Mouse (Mus musculus) liver, embryonic 14.5 days (tissue): ENCODE results near the gene Trir. TPM values are rescaled to one million over a fixed set of nuclear protein-coding genes. Genes with fewer than 3 reads are reported as not detected.

Experiments used
- ATAC-seq: fragments of 200-750 bp; cut with Nextera tagmentation; 2 replicates; pipeline ENCODE4 v1.8.0; 2017; ENCODE audit warnings: moderate number of reproducible peaks, mild to moderate bottlenecking, moderate library complexity; ENCODE audit not compliant: insufficient read depth
- DNase-seq, 3 experiments: peaks; one replicate each; pipeline ENCODE4 v3.0.0-alpha.2; 2012 to 2013; ENCODE audit warnings: low read depth in 3 of 3, low spot score in 3 of 3
- H3K27ac ChIP-seq: fragments of 300-500 bp; sonication (generic); 2 replicates; pipeline ENCODE4 v1.5.1; 2014; ENCODE audit warnings: moderate library complexity, mild to moderate bottlenecking, control low read depth, inconsistent platforms
- H3K27me3 ChIP-seq: fragments of 300-500 bp; sonication (generic); 2 replicates; pipeline ENCODE4 v1.6.1; 2014; ENCODE audit warnings: mild to moderate bottlenecking, low read length, moderate library complexity; ENCODE audit not compliant: control insufficient read depth, insufficient read depth
- H3K36me3 ChIP-seq: fragments of 300-500 bp; sonication (generic); replicated peaks from 2 replicates; pipeline ENCODE4 v1.6.1; 2014; ENCODE audit warnings: low read depth; ENCODE audit not compliant: control insufficient read depth, insufficient read depth
- H3K4me1 ChIP-seq, 2 experiments: fragments of 200-500 bp in 1 of 2; fragments of 300-500 bp in 1 of 2; sonication (generic) in 1 of 2; replicated peaks; 2 replicates each; pipeline ENCODE4 v1.6.1; 2012 to 2014; ENCODE audit warnings: antibody characterized with exemption in 1 of 2, inconsistent platforms in 1 of 2, low read length in 1 of 2; ENCODE audit not compliant: control insufficient read depth in 2 of 2, insufficient read depth in 2 of 2
- H3K4me2 ChIP-seq: fragments of 300-500 bp; sonication (generic); 2 replicates; pipeline ENCODE4 v1.6.1; 2014; ENCODE audit warnings: low read depth, mild to moderate bottlenecking, control low read depth, moderate library complexity
- H3K4me3 ChIP-seq, 2 experiments: fragments of 200-500 bp in 1 of 2; fragments of 300-500 bp in 1 of 2; sonication (generic) in 1 of 2; 2 replicates each; pipeline ENCODE4 v1.5.1; 2012 to 2014; ENCODE audit warnings: low read depth in 2 of 2, low read length in 2 of 2, mild to moderate bottlenecking in 2 of 2, control low read depth in 1 of 2, inconsistent platforms in 1 of 2, moderate library complexity in 1 of 2; ENCODE audit not compliant: insufficient read depth in 1 of 2
- H3K9ac ChIP-seq: fragments of 300-500 bp; sonication (generic); replicated peaks from 2 replicates; pipeline ENCODE4 v1.6.1; 2014; ENCODE audit warnings: mild to moderate bottlenecking, control low read depth, moderate library complexity
- H3K9me3 ChIP-seq: fragments of 300-500 bp; sonication (generic); 2 replicates; pipeline ENCODE4 v1.6.1; 2016; ENCODE audit warnings: low read length, mixed read lengths; ENCODE audit not compliant: control insufficient read depth
- CTCF ChIP-seq: IDR thresholded peaks from 2 replicates; pipeline ENCODE4 v1.5.1; 2016; ENCODE audit warnings: antibody characterized with exemption, low read depth, control low read depth
- EP300 ChIP-seq: IDR thresholded peaks from 2 replicates; pipeline ENCODE4 v1.6.1; 2016; ENCODE audit warnings: antibody characterized with exemption, low read depth
- WGBS: fragments of 180-500 bp; shearing (Covaris S2); extraction: QIAGEN DNeasy Blood & Tissue Kit; methylation state at CpG from one replicate; pipeline ENCODE4 v1.1.7; 2014; ENCODE audit not compliant: insufficient replicate concordance; 5-methylcytosine and 5-hydroxymethylcytosine counted together
- polyA plus RNA-seq, 2 experiments: library from polyadenylated mRNA; depleted of rRNA in 1 of 2; stranded (reverse) in 1 of 2; unstranded in 1 of 2; fragments of >200 nt; fragmentation: Nextera tagmentation in 1 of 2; extraction: Ambion mirVana in 1 of 2; gene quantifications; 2 replicates each; pipeline versions ENCODE4 v1.2.1 to v1.2.3; 2012 to 2014

The Trir gene
- polyA plus RNA-seq, 2 experiments, result 84.4 to 100 TPM

DNA sequence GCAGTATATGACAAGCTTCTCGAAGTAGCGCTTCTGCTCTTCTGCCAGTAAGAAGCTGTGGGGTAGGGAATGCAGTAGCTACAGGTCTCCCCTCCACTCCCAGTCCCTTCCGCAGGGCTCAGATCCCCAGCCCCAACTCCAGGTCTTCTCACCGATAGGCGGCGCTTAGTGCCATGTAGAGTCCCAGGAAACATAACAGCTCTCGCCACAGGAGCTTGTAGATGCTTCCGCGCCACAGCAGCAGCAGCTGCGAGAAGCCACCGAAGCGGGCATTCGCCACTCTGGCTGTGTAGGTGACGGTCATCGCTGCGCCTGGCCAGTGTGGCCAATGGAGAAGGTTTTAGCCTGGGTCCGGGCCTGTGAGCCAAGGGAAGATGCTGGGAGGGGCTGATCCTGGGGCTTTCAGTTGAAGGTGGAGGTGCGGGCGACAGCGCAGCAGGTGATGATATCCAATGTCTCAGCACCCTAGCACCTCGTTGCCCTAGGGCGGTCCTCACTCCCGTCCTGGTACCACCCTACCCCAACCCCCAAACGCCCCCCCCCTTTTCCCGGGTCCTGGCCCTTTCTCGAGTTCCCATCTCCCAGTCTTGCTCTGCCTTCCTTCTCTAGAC is 13.3 kb upstream of the Trir start:
- H3K4me3 ChIP-seq, result no peak overlapping the region
- H3K27ac ChIP-seq, result no peak overlapping the region
- no peak overlapping the region for H3K9ac ChIP-seq
- H3K4me1 ChIP-seq, result no peaks in the 10 kb centered on the region
- peak in 1 of 3 experiments; percentile 53 for DNase-seq
- H3K27me3 ChIP-seq, result peaks cover 42% of the 10 kb centered on the region
- 5% methylated on average over 25 of the region's 26 CpGs for WGBS
- H3K36me3 ChIP-seq, result peaks cover 5% of the 10 kb centered on the region
- ATAC-seq, result 0 out of 2 replicates have a peak, but pooled peaks have one; percentile 18
- TF ChIP-seq EP300 (no peak), CTCF (peak; percentile 85)
- peak overlapping the region; percentile 57 for H3K4me2 ChIP-seq
- no peaks in the 10 kb centered on the region for H3K9me3 ChIP-seq

DNA sequence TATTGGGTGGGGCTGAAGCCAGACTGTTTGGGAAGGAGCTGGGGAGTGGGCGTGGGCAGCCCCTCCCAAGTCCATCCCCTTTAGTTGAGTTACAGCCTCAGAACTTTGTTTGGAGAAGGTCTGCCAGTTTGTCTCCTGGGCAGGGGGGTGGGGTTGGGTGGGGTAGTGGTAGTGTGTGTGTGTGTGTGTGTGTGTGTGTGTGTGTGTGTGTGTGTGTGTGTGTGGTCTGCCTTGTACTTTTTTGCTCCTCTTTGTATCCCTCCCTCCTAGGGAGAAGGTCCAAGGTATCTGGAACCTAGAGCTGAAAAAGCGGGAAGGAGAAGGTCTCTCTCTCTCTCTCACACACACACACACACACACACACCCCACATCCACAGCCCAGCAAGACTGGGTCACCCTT is 12.2 kb upstream of the Trir start, which contains the start of gene Best2:
TSS of gene Best2 (minus strand) at position 101 of the 400 bp plus-strand sequence.
- WGBS, result 59% methylated on average over 2 of the region's 2 CpGs
- Histone ChIP-seq H3K4me3 (no peak within 1 kb of the TSS), H3K27me3 (peaks cover 35% of the 10 kb centered on the region), H3K4me2 (peak within 1 kb of the TSS; percentile 57), H3K9me3 (no peaks in the 10 kb centered on the region), H3K36me3 (peaks cover 13% of the 10 kb centered on the region), H3K9ac (no peak within 1 kb of the TSS), H3K4me1 (no peaks in the 10 kb centered on the region), H3K27ac (no peak within 1 kb of the TSS)
- DNase-seq, result no peak
- TF ChIP-seq CTCF (no peak), EP300 (no peak)
- no peak for ATAC-seq

- no peak for TF ChIP-seq CTCF
- no peak for TF ChIP-seq EP300
- no peaks in the 10 kb centered on the region for H3K4me1 ChIP-seq
- H3K9me3 ChIP-seq, result no peaks in the 10 kb centered on the region
- no peak overlapping the region for H3K4me3 ChIP-seq
- WGBS, result 71% methylated on average over 10 of the region's 10 CpGs
- no peak overlapping the region for H3K9ac ChIP-seq
- H3K4me2 ChIP-seq, result no peak overlapping the region
- no peak for DNase-seq
- ATAC-seq, result no peak
- peaks cover 13% of the 10 kb centered on the region for H3K36me3 ChIP-seq
- no peak overlapping the region for H3K27ac ChIP-seq
- peaks cover 20% of the 10 kb centered on the region for H3K27me3 ChIP-seq
Observed at GRCm38 (mm10) chr8:85016724-85017123, 9.9 kb upstream of the Trir start.

DNA sequence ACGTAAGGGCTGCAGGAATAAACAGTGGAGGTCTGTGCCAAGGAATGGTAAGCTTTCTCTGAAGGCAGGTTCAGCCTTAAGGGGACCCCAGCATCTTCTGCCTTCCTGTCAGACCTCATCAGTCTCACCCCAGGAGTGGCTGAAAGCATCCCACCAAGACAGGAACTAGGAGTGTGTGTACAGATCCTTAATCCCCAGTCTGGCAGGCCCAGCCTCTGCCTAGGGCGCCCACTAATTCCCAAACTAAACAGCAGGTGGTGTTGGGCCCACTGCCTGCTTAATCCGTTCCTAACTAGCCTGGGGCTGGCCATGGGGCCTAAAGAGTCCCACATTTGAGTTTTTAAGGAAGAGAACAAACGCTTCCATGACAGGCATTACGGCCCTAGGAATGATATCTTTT is 9.4 kb upstream of the Trir start:
- H3K4me2 ChIP-seq, result no peak overlapping the region
- no peak for ATAC-seq
- TF ChIP-seq CTCF (0 out of 2 replicates have a peak, but pooled peaks have one; percentile 16), EP300 (no peak)
- H3K9ac ChIP-seq, result no peak overlapping the region
- H3K4me1 ChIP-seq, result no peaks in the 10 kb centered on the region
- H3K27me3 ChIP-seq, result peaks cover 17% of the 10 kb centered on the region
- no peak overlapping the region for H3K27ac ChIP-seq
- DNase-seq, result no peak
- H3K9me3 ChIP-seq, result no peaks in the 10 kb centered on the region
- 69% methylated on average over 5 of the region's 5 CpGs for WGBS
- H3K36me3 ChIP-seq, result peaks cover 13% of the 10 kb centered on the region
- no peak overlapping the region for H3K4me3 ChIP-seq

DNA sequence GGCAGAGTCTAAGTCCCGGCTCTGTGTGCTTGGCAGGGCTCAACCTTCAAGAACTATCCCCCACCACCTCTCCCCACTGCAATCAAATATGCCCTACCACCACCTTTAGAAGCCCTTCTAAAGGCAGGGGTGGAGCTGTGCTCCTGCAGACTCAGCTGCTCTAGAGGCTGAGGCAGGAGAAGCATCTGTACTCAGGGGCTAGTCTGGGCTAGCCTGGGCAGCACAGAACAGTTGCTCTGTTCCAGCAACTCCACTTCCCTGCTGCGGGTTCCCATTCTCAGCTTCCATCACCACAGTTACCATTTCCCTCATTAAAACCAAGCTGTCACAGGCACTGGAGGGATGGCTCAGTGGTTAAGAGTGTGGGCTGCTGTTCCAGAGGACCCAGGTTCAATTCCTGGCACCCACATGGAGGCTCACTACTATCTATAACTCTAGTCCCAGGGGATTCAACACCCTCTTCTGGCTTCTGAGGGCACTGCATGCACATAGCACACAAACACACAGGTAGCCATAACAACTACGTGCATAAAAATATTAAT is 5.0 kb upstream of the Trir start:
- ATAC-seq, result no peak

More for the DNA sequence above, 5.0 kb upstream of the Trir start:
- Histone ChIP-seq H3K27me3 (no peaks in the 10 kb centered on the region), H3K36me3 (peaks cover 16% of the 10 kb centered on the region), H3K4me2 (no peak overlapping the region), H3K4me1 (peaks cover 14 to 17% of the 10 kb centered on the region in 2 experiments), H3K9me3 (no peaks in the 10 kb centered on the region), H3K27ac (no peak overlapping the region), H3K9ac (no peak overlapping the region), H3K4me3 (no peak overlapping the region)
- WGBS, result 86% methylated on average over 3 of the region's 3 CpGs
- TF ChIP-seq EP300 (no peak), CTCF (no peak; the same call in 1 of the 2 replicates)
- no peak for DNase-seq
